Mouse (Mus musculus): Measurements from ENCODE around the gene Mov10l1.
A peak's percentile ranks its signal among the peaks of the same experiment; 100 is the strongest.

DNA sequence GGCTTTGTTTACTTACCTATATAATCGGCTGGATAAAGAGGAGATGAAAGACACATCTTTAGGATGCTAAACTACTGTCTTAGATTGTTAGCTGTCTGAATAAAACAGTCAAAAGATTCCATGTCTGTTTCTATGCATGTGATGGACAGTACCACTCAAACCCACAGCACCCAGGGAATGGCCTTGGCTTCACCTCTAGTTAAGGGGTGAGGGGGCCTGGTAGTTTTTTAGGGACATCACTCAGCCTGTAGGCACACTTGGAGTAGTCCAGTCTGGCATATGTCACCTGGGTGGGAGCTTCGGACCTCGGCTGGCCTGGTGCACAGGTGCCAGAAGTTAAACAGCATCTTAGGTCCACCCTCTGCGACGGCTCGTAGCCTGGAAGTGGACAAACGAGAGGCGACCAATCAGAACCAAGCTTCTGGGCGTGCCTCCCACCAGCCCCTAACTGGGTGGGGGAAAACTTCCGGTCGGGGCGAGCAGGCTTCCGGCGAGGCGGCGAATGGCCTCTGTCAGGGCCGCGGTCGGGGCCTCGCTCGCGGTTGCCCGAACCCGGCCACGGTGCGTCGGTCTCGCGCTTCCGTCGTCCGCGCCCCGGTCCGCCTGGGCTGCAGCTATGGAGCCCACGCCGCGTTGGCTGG lies 106.0 kb downstream of the Mov10l1 start, which contains the start of gene Selenoo:
- TF ChIP-seq POLR2A (IDR thresholded peaks at IDR 0.05; ENCODE audit: borderline replicate concordance, extremely low read depth, low read depth, low read length) (peak; percentile 91), CTCF (IDR thresholded peaks at IDR 0.05; ENCODE audit: insufficient read depth, low read length) (no peak)

All from lung, adult 2 months (tissue).